Comparison of ENCODE assay signal across 24 mouse cellular contexts in the genomic region with DNA sequence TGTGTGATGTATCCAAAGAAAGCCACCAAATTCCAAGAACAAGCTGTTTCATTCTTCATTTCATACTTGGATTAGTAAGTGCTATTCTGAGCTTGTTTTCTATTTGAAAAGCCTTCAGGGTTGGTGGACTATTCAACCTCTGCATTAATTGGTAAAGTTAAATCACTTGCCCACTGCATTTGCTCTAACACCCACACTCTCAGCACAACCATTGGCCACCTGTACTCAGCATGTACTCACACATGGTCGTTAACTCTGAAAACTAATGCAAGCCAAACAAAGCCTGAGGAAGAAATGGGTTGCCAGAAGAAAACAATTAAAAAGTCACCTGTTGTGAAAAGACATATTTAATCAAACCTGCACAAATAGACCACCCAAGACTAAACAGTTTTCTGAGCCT.
"Had no signal": no experiment of that assay in that cellular context is flagged by ENCODE, and none has a peak within 500 bp of the region (broad histone marks: within the 10 kb centered on the region; RNA-seq: fewer than 3 reads in every experiment).

No protein-coding gene starts in this region.

- H3K9ac ChIP-seq: limb, embryonic 15.5 days; liver, embryonic 14.5 days; liver, postnatal 0 days; lung, embryonic 14.5 days; midbrain, embryonic 13.5 days; neural tube, embryonic 13.5 days had no signal

- H3K4me3 ChIP-seq: limb, embryonic 15.5 days; megakaryocyte, embryonic 14.5 days; midbrain, embryonic 10.5 days; midbrain, embryonic 13.5 days; myocyte; neural tube, embryonic 13.5 days had no signal

- H3K4me2 ChIP-seq: limb, embryonic 15.5 days; liver, embryonic 11.5 days; lung, embryonic 14.5 days; midbrain, embryonic 13.5 days; neural tube, embryonic 13.5 days had no signal

- H3K36me3 ChIP-seq: limb, embryonic 15.5 days; midbrain, embryonic 10.5 days; midbrain, embryonic 13.5 days; neural tube, embryonic 13.5 days had no signal

- H3K27me3 ChIP-seq: limb, embryonic 15.5 days; megakaryocyte, embryonic 14.5 days; midbrain, embryonic 13.5 days; neural tube, embryonic 13.5 days had no signal

- ATAC-seq: intestine, postnatal 0 days; liver, postnatal 0 days; lung, postnatal 0 days; midbrain, embryonic 13.5 days; midbrain, embryonic 16.5 days had no signal

- H3K4me1 ChIP-seq: limb, embryonic 15.5 days; megakaryocyte, embryonic 14.5 days; midbrain, embryonic 10.5 days; midbrain, embryonic 13.5 days; neural tube, embryonic 13.5 days had no signal

- H3K9me3 ChIP-seq: limb, embryonic 15.5 days; midbrain, embryonic 10.5 days; midbrain, embryonic 13.5 days; neural tube, embryonic 13.5 days had no signal

- H3K27ac ChIP-seq: kidney, postnatal 0 days; limb, embryonic 15.5 days; liver, embryonic 14.5 days; midbrain, embryonic 10.5 days; midbrain, embryonic 13.5 days; neural tube, embryonic 13.5 days; stomach, postnatal 0 days had no signal

- DNase-seq: kidney, adult 2 months; kidney, postnatal 36 days; left cerebral cortex, postnatal 4 days; liver, postnatal 0 days; lung, embryonic 14.5 days; lung, postnatal 36 days; right cerebral cortex, postnatal 14 days; right cerebral cortex, postnatal 4 days; thymus, adult 2 months; thymus, postnatal 14 days; thymus, postnatal 4 days had no signal
